Mouse (Mus musculus): ENCODE results near the gene Tcstv1.
"Not testable (repeated sequence)": the region's sequence is repeated elsewhere in the genome, so short reads cannot be mapped to it uniquely, and the experiment has no call there.

DNA sequence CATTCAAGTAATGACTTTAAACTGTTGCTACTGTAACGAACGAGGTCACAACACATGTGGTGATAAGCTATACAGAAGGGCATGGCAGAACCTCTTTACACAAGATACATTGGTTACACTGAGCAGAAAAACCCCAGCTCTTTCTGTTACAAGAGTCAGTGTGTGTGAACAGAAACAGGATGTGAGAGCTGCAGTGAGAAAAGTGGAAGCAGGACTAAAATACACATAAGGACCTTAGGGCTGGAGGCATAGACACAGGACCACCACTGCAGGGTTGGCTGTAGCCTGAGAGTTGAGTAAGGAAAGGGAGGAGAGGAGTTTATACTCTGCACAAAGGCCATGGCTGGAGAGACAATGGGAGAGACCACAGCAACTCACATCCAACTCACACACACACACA lies 21.9 kb upstream of the Tcstv1 start:
- not testable (repeated sequence) for TF ChIP-seq CTCF (IDR thresholded peaks at IDR 0.05; ENCODE audit: borderline replicate concordance, insufficient read depth, low read length); POLR2A (IDR thresholded peaks at IDR 0.05; ENCODE audit: low read depth, low read length)

Data from embryonic fibroblast, embryonic 13.5 days (primary cell).